14 mouse cellular contexts compared by ENCODE assay signal in the genomic region with DNA sequence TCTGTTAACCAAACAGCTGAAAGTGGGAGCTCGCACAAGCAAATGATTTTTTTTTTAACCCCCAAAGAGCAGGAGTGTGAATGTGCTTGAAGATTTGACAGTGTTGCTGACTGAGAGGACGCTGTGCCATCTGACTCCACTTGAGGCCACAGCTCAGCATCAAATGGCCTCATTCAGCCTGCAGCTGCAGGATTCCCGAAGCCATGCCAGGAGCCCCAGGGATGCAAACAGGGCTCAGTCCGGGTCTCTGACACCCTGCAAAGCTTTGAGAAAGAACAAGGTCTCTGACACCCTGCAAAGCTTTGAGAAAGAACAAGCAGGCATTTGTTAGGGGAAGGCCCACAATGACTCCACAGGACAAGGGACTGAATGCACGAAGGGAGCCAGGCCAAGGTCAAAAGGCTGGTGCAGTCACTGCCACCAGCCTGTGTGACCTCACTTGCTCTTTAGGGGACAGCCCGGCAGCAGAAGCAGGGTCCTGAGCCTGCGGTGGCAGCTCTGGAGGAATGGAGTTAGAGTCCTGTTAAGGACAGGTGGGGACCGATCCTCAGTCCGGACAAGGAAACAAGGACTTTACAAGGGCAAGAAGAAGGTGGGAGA.
DNase-seq lines count a peak whose midpoint lies in the region; ATAC-seq and TF ChIP-seq lines count a peak whose summit lies in the region.
"Had no signal": no experiment of that assay in that cellular context is flagged by ENCODE, and none has a peak within 500 bp of the region (broad histone marks: within the 10 kb centered on the region; RNA-seq: fewer than 3 reads in every experiment).

No protein-coding gene starts in this region.

- H3K9me3 ChIP-seq in forebrain, embryonic 12.5 days, result no peaks in the 10 kb centered on the region
- no peaks in the 10 kb centered on the region for H3K9me3 ChIP-seq in forebrain, embryonic 11.5 days (ENCODE audit: control insufficient read depth, low read length)
- H3K9me3 ChIP-seq in neural tube, embryonic 14.5 days (ENCODE audit: control insufficient read depth, low read length), result no peaks in the 10 kb centered on the region
- H3K9me3 ChIP-seq in liver, postnatal 0 days (ENCODE audit: low read length), result no peaks in the 10 kb centered on the region
- H3K9me3 ChIP-seq: embryonic facial prominence, embryonic 12.5 days; stomach, embryonic 15.5 days had no signal

- no peak overlapping the region for H3K9ac ChIP-seq in forebrain, embryonic 12.5 days
- no peak overlapping the region for H3K9ac ChIP-seq in forebrain, embryonic 11.5 days (ENCODE audit: low read length)
- H3K9ac ChIP-seq in neural tube, embryonic 14.5 days (replicated peaks; ENCODE audit: low read depth, low read length), result no peak overlapping the region
- H3K9ac ChIP-seq in liver, postnatal 0 days (replicated peaks), result no peak overlapping the region
- H3K9ac ChIP-seq: embryonic facial prominence, embryonic 12.5 days; stomach, embryonic 15.5 days had no signal

- ATAC-seq in forebrain, embryonic 12.5 days (ENCODE audit: low FRiP score), result no peak
- ATAC-seq in forebrain, embryonic 11.5 days (replicated peaks; ENCODE audit: low FRiP score), result no peak
- peak; percentile 41; the same call in 1 of the 2 replicates for ATAC-seq in neural tube, embryonic 14.5 days (ENCODE audit: low read depth)
- no peak for ATAC-seq in liver, postnatal 0 days

- DNase-seq in forebrain, embryonic 11.5 days (ENCODE audit: low spot score), result no peak
- DNase-seq in neural tube, embryonic 10.5 days (ENCODE audit: extremely low spot score, low spot score), result no peak
- peak; percentile 25 to 30 for DNase-seq in frontal cortex, postnatal 36 days (ENCODE audit: low spot score in 2 of 2)
- DNase-seq in right cerebral cortex, postnatal 36 days (ENCODE audit: low spot score in 2 of 2), result peak; percentile 26 to 52
- no peak for DNase-seq in liver, postnatal 0 days
- no peak for DNase-seq in gastrocnemius, postnatal 4 days (ENCODE audit: low spot score in 2 of 2)
- DNase-seq: heart, postnatal 10 days; liver; lung, postnatal 10 days had no signal

- no peaks in the 10 kb centered on the region for H3K27me3 ChIP-seq in forebrain, embryonic 12.5 days
- H3K27me3 ChIP-seq in forebrain, embryonic 11.5 days (ENCODE audit: control insufficient read depth, insufficient read depth, low read length), result no peaks in the 10 kb centered on the region
- no peaks in the 10 kb centered on the region for H3K27me3 ChIP-seq in neural tube, embryonic 14.5 days (ENCODE audit: control insufficient read depth, insufficient read depth, low read length)
- H3K27me3 ChIP-seq in liver, postnatal 0 days (ENCODE audit: insufficient read depth, low read length), result no peaks in the 10 kb centered on the region
- H3K27me3 ChIP-seq: embryonic facial prominence, embryonic 12.5 days; stomach, embryonic 15.5 days had no signal

- no peak overlapping the region for H3K4me2 ChIP-seq in forebrain, embryonic 12.5 days
- H3K4me2 ChIP-seq in forebrain, embryonic 11.5 days (ENCODE audit: low read depth, low read length, severe bottlenecking), result no peak overlapping the region
- no peak overlapping the region for H3K4me2 ChIP-seq in neural tube, embryonic 14.5 days (ENCODE audit: low read depth, low read length)
- H3K4me2 ChIP-seq in liver, postnatal 0 days (ENCODE audit: low read depth, low read length), result no peak overlapping the region
- H3K4me2 ChIP-seq: embryonic facial prominence, embryonic 12.5 days; stomach, embryonic 15.5 days had no signal

- H3K27ac ChIP-seq in forebrain, embryonic 12.5 days, result peak overlapping the region; percentile 56
- H3K27ac ChIP-seq in forebrain, embryonic 11.5 days (ENCODE audit: low read depth, low read length), result no peak overlapping the region
- H3K27ac ChIP-seq in neural tube, embryonic 14.5 days (ENCODE audit: low read depth, low read length), result no peak overlapping the region
- H3K27ac ChIP-seq in liver, postnatal 0 days (ENCODE audit: low read depth), result no peak overlapping the region
- H3K27ac ChIP-seq: embryonic facial prominence, embryonic 12.5 days; kidney, postnatal 0 days; stomach, embryonic 15.5 days had no signal

- H3K4me1 ChIP-seq in forebrain, embryonic 12.5 days, result peaks cover 8% of the 10 kb centered on the region; the same call in 1 of the 2 replicates
- H3K4me1 ChIP-seq in forebrain, embryonic 11.5 days (replicated peaks; ENCODE audit: control insufficient read depth, insufficient read depth, low read length), result no peaks in the 10 kb centered on the region
- H3K4me1 ChIP-seq in neural tube, embryonic 14.5 days (ENCODE audit: control insufficient read depth, insufficient read depth, low read length), result no peaks in the 10 kb centered on the region
- H3K4me1 ChIP-seq in liver, postnatal 0 days (ENCODE audit: insufficient read depth), result no peaks in the 10 kb centered on the region
- H3K4me1 ChIP-seq: embryonic facial prominence, embryonic 12.5 days; stomach, embryonic 15.5 days had no signal

- no peak for TF ChIP-seq EP300 in liver, postnatal 0 days (IDR thresholded peaks at IDR 0.05; ENCODE audit: low read depth)

- no peaks in the 10 kb centered on the region for H3K36me3 ChIP-seq in forebrain, embryonic 12.5 days (replicated peaks)
- no peaks in the 10 kb centered on the region for H3K36me3 ChIP-seq in forebrain, embryonic 11.5 days (ENCODE audit: control insufficient read depth, insufficient read depth, low read length)
- H3K36me3 ChIP-seq in neural tube, embryonic 14.5 days (ENCODE audit: control insufficient read depth, insufficient read depth, low read length), result no peaks in the 10 kb centered on the region
- H3K36me3 ChIP-seq in liver, postnatal 0 days (replicated peaks; ENCODE audit: insufficient read depth, low read length), result no peaks in the 10 kb centered on the region
- H3K36me3 ChIP-seq: embryonic facial prominence, embryonic 12.5 days; stomach, embryonic 15.5 days had no signal

- H3K4me3 ChIP-seq in forebrain, embryonic 12.5 days (replicated peaks), result no peak overlapping the region
- no peak overlapping the region for H3K4me3 ChIP-seq in forebrain, embryonic 11.5 days (ENCODE audit: low read depth, low read length)
- H3K4me3 ChIP-seq in neural tube, embryonic 14.5 days (ENCODE audit: low read depth, low read length), result no peak overlapping the region
- H3K4me3 ChIP-seq in liver, postnatal 0 days (ENCODE audit: low read depth, low read length), result no peak overlapping the region
- H3K4me3 ChIP-seq: embryonic facial prominence, embryonic 12.5 days; stomach, embryonic 15.5 days had no signal

- no peak for TF ChIP-seq CTCF in liver, postnatal 0 days (IDR thresholded peaks at IDR 0.05; ENCODE audit: low read depth)

- WGBS in forebrain, embryonic 12.5 days, result 44% methylated on average over 9 of the region's 9 CpGs
- WGBS in forebrain, embryonic 11.5 days, result 40% methylated on average over 9 of the region's 9 CpGs
- WGBS in neural tube, embryonic 14.5 days, result 25% methylated on average over 9 of the region's 9 CpGs
- WGBS in liver, postnatal 0 days (ENCODE audit: insufficient replicate concordance), result 55% methylated on average over 9 of the region's 9 CpGs

Comparison
In these comparisons a context has a peak if more than half of its experiments do, and no peak if none do; other contexts are left out.
1. DNase-seq: peak in frontal cortex, postnatal 36 days (2 of 2) and right cerebral cortex, postnatal 36 days (2 of 2); none in forebrain, embryonic 11.5 days (single experiment), neural tube, embryonic 10.5 days (single experiment), liver, postnatal 0 days (single experiment) and gastrocnemius, postnatal 4 days (0 of 2).